In the genomic region with DNA sequence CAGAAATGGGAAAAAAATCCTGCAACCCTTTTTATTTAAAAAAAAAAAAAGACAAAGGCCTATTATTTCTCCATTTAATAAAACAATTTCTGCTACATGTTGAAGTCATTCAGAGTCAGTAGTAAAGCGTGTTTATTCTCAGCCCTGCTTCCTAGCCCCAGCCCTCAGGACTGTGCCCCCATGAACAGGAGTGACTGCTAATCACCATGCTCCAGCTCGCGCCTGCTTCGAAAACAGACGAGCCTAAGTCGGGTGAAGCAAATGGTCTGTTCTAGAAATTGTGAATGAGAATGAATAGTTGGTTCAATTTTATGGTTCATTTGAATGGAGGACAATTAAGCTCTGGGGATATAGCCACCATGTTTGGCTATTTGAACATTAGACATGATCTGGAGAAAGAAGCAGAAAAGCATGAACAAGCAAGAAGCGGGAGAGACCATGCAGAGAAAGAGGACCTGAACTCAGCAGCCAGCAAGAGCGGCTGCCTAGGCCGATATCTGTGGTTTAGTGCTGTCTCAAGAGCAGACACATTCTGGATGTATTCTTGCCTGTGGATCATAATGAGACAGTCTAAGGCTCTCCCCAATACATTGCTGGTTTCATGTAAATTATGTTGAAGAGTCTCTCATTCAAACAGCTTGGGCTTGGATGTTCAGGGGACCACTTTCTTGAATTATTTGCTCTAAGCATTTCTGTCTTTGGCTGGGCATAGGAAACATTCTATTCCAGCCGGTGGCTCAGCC, we compare ENCODE assay signal across 8 mouse cellular contexts.
A peak's percentile ranks its signal among the peaks of the same experiment; 100 is the strongest.
DNase-seq lines count a peak whose midpoint lies in the region; ATAC-seq and TF ChIP-seq lines count a peak whose summit lies in the region.

No protein-coding gene starts in this region.

- no peaks in the 10 kb centered on the region for H3K27me3 ChIP-seq in kidney, embryonic 14.5 days (ENCODE audit: control insufficient read depth, insufficient read depth, low read length)
- H3K27me3 ChIP-seq in embryonic facial prominence, embryonic 13.5 days: no peaks in the 10 kb centered on the region
- no peaks in the 10 kb centered on the region for H3K27me3 ChIP-seq in intestine, postnatal 0 days (replicated peaks; ENCODE audit: control insufficient read depth, insufficient read depth, low read length)
- H3K27me3 ChIP-seq in neural tube, embryonic 12.5 days (replicated peaks): no peaks in the 10 kb centered on the region

- no peak for DNase-seq in kidney, postnatal 10 days
- no peak for DNase-seq in embryo, embryonic 10.5 days (ENCODE audit: low spot score)
- no peak for DNase-seq in frontal cortex, postnatal 14 days (ENCODE audit: low spot score in 2 of 2)
- DNase-seq in Muller cell, postnatal 12 days (ENCODE audit: inconsistent ontology term): no peak

- H3K4me3 ChIP-seq in kidney, embryonic 14.5 days (ENCODE audit: low read length): peak overlapping the region; percentile 31
- H3K4me3 ChIP-seq in embryonic facial prominence, embryonic 13.5 days: peak overlapping the region; percentile 43
- H3K4me3 ChIP-seq in intestine, postnatal 0 days (ENCODE audit: low read depth, low read length): peak overlapping the region; percentile 32; the same call in 1 of the 2 replicates
- H3K4me3 ChIP-seq in neural tube, embryonic 12.5 days: peak overlapping the region; percentile 30

- 68% methylated on average over 10 of the region's 10 CpGs for WGBS in kidney, embryonic 14.5 days
- WGBS in embryonic facial prominence, embryonic 13.5 days: 65% methylated on average over 10 of the region's 10 CpGs
- 83% methylated on average over 10 of the region's 10 CpGs for WGBS in intestine, postnatal 0 days
- 30% methylated on average over 10 of the region's 10 CpGs for WGBS in neural tube, embryonic 12.5 days

- H3K9me3 ChIP-seq in kidney, embryonic 14.5 days (ENCODE audit: control insufficient read depth, low read length): no peaks in the 10 kb centered on the region
- no peaks in the 10 kb centered on the region for H3K9me3 ChIP-seq in embryonic facial prominence, embryonic 13.5 days
- no peaks in the 10 kb centered on the region for H3K9me3 ChIP-seq in intestine, postnatal 0 days (ENCODE audit: control insufficient read depth)
- H3K9me3 ChIP-seq in neural tube, embryonic 12.5 days: no peaks in the 10 kb centered on the region

- H3K4me1 ChIP-seq in kidney, embryonic 14.5 days (ENCODE audit: control insufficient read depth, insufficient read depth, low read length): peaks cover 7% of the 10 kb centered on the region; the same call in 1 of the 2 replicates
- H3K4me1 ChIP-seq in embryonic facial prominence, embryonic 13.5 days: peaks cover 4% of the 10 kb centered on the region; the same call in 1 of the 2 replicates
- H3K4me1 ChIP-seq in intestine, postnatal 0 days (replicated peaks; ENCODE audit: control insufficient read depth, insufficient read depth, low read length): peaks cover 4% of the 10 kb centered on the region; the same call in 1 of the 2 replicates
- H3K4me1 ChIP-seq in neural tube, embryonic 12.5 days: peaks cover 8% of the 10 kb centered on the region; the same call in 1 of the 2 replicates

- H3K9ac ChIP-seq in kidney, embryonic 14.5 days (ENCODE audit: low read depth, low read length): peak overlapping the region; percentile 42; the same call in 1 of the 2 replicates
- peak overlapping the region; percentile 64; the same call in 1 of the 2 replicates for H3K9ac ChIP-seq in embryonic facial prominence, embryonic 13.5 days
- H3K9ac ChIP-seq in intestine, postnatal 0 days (ENCODE audit: low read depth, low read length): 0 out of 2 replicates have a peak overlapping the region, but pooled peaks have one; percentile 7
- H3K9ac ChIP-seq in neural tube, embryonic 12.5 days: no peak overlapping the region; the same call in 1 of the 2 replicates

- no peaks in the 10 kb centered on the region for H3K36me3 ChIP-seq in kidney, embryonic 14.5 days (ENCODE audit: control insufficient read depth, insufficient read depth, low read length)
- no peaks in the 10 kb centered on the region for H3K36me3 ChIP-seq in embryonic facial prominence, embryonic 13.5 days
- H3K36me3 ChIP-seq in intestine, postnatal 0 days (ENCODE audit: control insufficient read depth, insufficient read depth): no peaks in the 10 kb centered on the region
- no peaks in the 10 kb centered on the region for H3K36me3 ChIP-seq in neural tube, embryonic 12.5 days

- H3K4me2 ChIP-seq in kidney, embryonic 14.5 days (replicated peaks; ENCODE audit: low read depth, low read length): peak overlapping the region; percentile 67
- H3K4me2 ChIP-seq in embryonic facial prominence, embryonic 13.5 days: peak overlapping the region; percentile 71
- peak overlapping the region; percentile 78 for H3K4me2 ChIP-seq in intestine, postnatal 0 days (replicated peaks; ENCODE audit: low read depth)
- peak overlapping the region; percentile 72 for H3K4me2 ChIP-seq in neural tube, embryonic 12.5 days (replicated peaks)

- no peak for TF ChIP-seq CTCF in intestine, postnatal 0 days (IDR thresholded peaks at IDR 0.05; ENCODE audit: low read depth)

- no peak overlapping the region for H3K27ac ChIP-seq in kidney, embryonic 14.5 days (ENCODE audit: low read depth, low read length)
- H3K27ac ChIP-seq in embryonic facial prominence, embryonic 13.5 days: no peak overlapping the region
- H3K27ac ChIP-seq in intestine, postnatal 0 days (ENCODE audit: low read depth, low read length): no peak overlapping the region
- H3K27ac ChIP-seq in neural tube, embryonic 12.5 days: no peak overlapping the region

- no peak for ATAC-seq in kidney, embryonic 14.5 days (ENCODE audit: low FRiP score, low TSS enrichment)
- no peak for ATAC-seq in embryonic facial prominence, embryonic 13.5 days (ENCODE audit: insufficient number of reproducible peaks, insufficient read depth, low FRiP score, low TSS enrichment, low read depth)
- ATAC-seq in intestine, postnatal 0 days: no peak
- ATAC-seq in neural tube, embryonic 12.5 days (ENCODE audit: low FRiP score, low read depth): peak; percentile 69
